Mouse (Mus musculus): ENCODE results near the gene Zfp458. TPM values are rescaled to one million over a fixed set of nuclear protein-coding genes. Genes with fewer than 3 reads are reported as not detected.

The Zfp458 gene
- 0.34 and 0.78 TPM in 2 replicates for polyA plus RNA-seq (2012; rRNA removed; ENCODE audit: low replicate concordance)

GRCm38 (mm10) chr13:67278314-67278713, at the start of gene Zfp458:
TSS of gene Zfp458 (minus strand) at chr13:67278466.

GRCm38 (mm10) chr13:67305822-67306672, 27.8 kb upstream of the Zfp458 start, which contains the start of gene Zfp457:
TSS of gene Zfp457 (minus strand) at chr13:67306485.

Other genes starting within 250 kb of the Zfp458 start
- 0.14 and 0.35 TPM in 2 replicates for gene Zfp712, start 217.3 kb downstream of the Zfp458 start, polyA plus RNA-seq (2012; rRNA removed; ENCODE audit: low replicate concordance)
- 0.60 TPM in 1 of 2 replicates, not detected in the other for gene Zfp708, start 180.5 kb downstream of the Zfp458 start, polyA plus RNA-seq (2012; rRNA removed; ENCODE audit: low replicate concordance)
- gene Gm28557, start 169.9 kb downstream of the Zfp458 start, polyA plus RNA-seq (2012; rRNA removed; ENCODE audit: low replicate concordance), result 3.7 and 3.9 TPM in 2 replicates
- gene Rslcan18, start 162.2 kb downstream of the Zfp458 start, polyA plus RNA-seq (2012; rRNA removed; ENCODE audit: low replicate concordance), result 0.27 and 0.40 TPM in 2 replicates
- gene Zfp759, start 156.8 kb downstream of the Zfp458 start, polyA plus RNA-seq (2012; rRNA removed; ENCODE audit: low replicate concordance), result 0.43 and 0.59 TPM in 2 replicates
- gene Rsl1, start 105.3 kb downstream of the Zfp458 start, polyA plus RNA-seq (2012; rRNA removed; ENCODE audit: low replicate concordance), result 1.8 and 3.8 TPM in 2 replicates
- 0.33 and 0.71 TPM in 2 replicates for gene Zfp455, start 84.0 kb downstream of the Zfp458 start, polyA plus RNA-seq (2012; rRNA removed; ENCODE audit: low replicate concordance)
- gene Zfp457, start 28.0 kb upstream of the Zfp458 start, polyA plus RNA-seq (2012; rRNA removed; ENCODE audit: low replicate concordance), result 1.0 and 1.5 TPM in 2 replicates
- gene Zfp595, start 54.1 kb upstream of the Zfp458 start, polyA plus RNA-seq (2012; rRNA removed; ENCODE audit: low replicate concordance), result 0.95 and 1.3 TPM in 2 replicates
- not detected in 2 replicates for gene Gm28044, start 82.1 kb upstream of the Zfp458 start, polyA plus RNA-seq (2012; rRNA removed; ENCODE audit: low replicate concordance)
- gene Zfp953, start 82.1 kb upstream of the Zfp458 start, polyA plus RNA-seq (2012; rRNA removed; ENCODE audit: low replicate concordance), result 0.35 and 0.37 TPM in 2 replicates
- gene Gm28041, start 97.3 kb upstream of the Zfp458 start, polyA plus RNA-seq (2012; rRNA removed; ENCODE audit: low replicate concordance), result 0.28 TPM in 1 of 2 replicates, not detected in the other
- gene Zfp456, start 97.3 kb upstream of the Zfp458 start, polyA plus RNA-seq (2012; rRNA removed; ENCODE audit: low replicate concordance), result 0.21 and 0.32 TPM in 2 replicates
- gene Zfp429, start 121.4 kb upstream of the Zfp458 start, polyA plus RNA-seq (2012; rRNA removed; ENCODE audit: low replicate concordance), result 2.2 and 4.0 TPM in 2 replicates
- 0.32 and 0.41 TPM in 2 replicates for gene Zfp459, start 143.0 kb upstream of the Zfp458 start, polyA plus RNA-seq (2012; rRNA removed; ENCODE audit: low replicate concordance)
- gene Zfp874a, start 173.2 kb upstream of the Zfp458 start, polyA plus RNA-seq (2012; rRNA removed; ENCODE audit: low replicate concordance), result 2.2 and 5.1 TPM in 2 replicates
- gene Zfp874b, start 205.8 kb upstream of the Zfp458 start, polyA plus RNA-seq (2012; rRNA removed; ENCODE audit: low replicate concordance), result 4.4 and 5.5 TPM in 2 replicates
- 1.1 and 1.5 TPM in 2 replicates for gene Zfp58, start 222.1 kb upstream of the Zfp458 start, polyA plus RNA-seq (2012; rRNA removed; ENCODE audit: low replicate concordance)
- not detected in 2 replicates for gene Gm26965, start 247.7 kb upstream of the Zfp458 start, polyA plus RNA-seq (2012; rRNA removed; ENCODE audit: low replicate concordance)
- 23.3 and 37.9 TPM in 2 replicates for gene Zfp87, start 247.7 kb upstream of the Zfp458 start, polyA plus RNA-seq (2012; rRNA removed; ENCODE audit: low replicate concordance)

Data from subcutaneous adipose tissue, adult 2 months (tissue).